Mouse (Mus musculus) frontal cortex, postnatal 10 days (tissue): Measurements from ENCODE around the gene Smarcc1.
A peak's percentile ranks its signal among the peaks of the same experiment; 100 is the strongest.
"Not testable (repeated sequence)": the region's sequence is repeated elsewhere in the genome, so short reads cannot be mapped to it uniquely, and the experiment has no call there.

Source experiments
- DNase-seq, 2 experiments: peaks; one replicate each; pipeline ENCODE4 v3.0.0; 2022; ENCODE audit warnings: low spot score in 2 of 2, mixed read lengths in 1 of 2

Smarcc1 gene

GRCm38 (mm10) chr9:110131525-110132197, 14.2 kb downstream of the Smarcc1 start:
- DNase-seq: peak; percentile 98 to 99

DNA sequence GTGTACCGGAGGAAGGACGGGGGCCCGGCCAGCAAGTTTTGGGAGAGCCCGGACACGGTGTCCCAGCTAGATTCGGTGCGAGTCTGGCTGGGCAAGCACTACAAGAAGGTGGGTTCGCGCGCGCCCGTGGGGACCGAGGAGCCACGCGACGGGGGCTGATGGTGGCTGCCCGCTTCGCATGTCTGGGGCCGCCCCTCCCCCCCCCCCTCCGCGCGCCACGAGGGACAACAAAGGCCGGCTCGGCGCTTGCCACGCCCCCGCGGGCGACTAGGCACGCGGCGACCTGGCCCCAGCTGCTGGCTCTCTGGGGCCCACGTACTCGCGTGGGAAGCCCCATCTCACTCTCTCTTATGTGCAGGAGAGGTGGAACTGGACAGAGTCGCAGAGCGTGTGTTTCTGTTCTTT, 14.7 kb downstream of the Smarcc1 start:
- DNase-seq: peak in 1 of 2 experiments; percentile 26

DNA sequence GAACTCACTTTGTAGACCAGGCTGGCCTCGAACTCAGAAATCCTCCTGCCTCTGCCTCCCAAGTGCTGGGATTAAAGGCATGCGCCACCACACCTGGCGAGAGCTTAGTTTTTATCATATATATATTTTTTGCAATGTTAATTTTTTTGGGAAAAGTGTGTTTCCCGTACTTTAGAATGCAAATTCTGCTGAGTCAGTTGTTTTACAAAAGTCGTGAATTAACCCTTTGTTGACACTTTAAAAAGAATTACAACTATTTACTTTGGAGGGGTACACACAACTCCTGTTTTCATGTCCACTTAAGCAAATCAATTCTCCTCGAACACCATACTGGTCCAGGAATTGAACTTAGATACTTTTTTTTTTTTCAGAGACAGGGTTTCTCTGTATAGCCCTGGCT, 15.4 kb downstream of the Smarcc1 start:
- no peak for DNase-seq

DNA sequence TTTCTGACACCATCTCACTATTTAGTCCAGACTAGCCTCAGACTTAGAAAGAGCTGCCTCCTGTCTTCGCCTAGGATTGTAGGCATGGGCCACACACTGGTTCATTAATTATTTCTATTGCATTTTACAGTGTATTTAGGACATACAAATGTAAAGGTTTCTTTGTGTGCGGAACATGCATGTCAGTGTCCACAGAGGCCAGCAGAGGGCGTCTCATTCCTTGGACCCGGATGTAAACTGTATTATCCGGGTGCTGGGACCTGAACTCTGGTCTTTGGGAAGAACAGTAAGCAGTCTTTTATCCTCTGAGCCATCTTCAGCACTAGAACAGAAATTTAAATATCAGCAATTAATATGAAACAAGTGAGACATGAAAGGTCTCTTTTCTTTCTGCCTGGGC, 16.7 kb downstream of the Smarcc1 start:
- no peak for DNase-seq

GRCm38 (mm10) chr9:110139119-110139518, 21.6 kb downstream of the Smarcc1 start:
- no peak for DNase-seq

DNA sequence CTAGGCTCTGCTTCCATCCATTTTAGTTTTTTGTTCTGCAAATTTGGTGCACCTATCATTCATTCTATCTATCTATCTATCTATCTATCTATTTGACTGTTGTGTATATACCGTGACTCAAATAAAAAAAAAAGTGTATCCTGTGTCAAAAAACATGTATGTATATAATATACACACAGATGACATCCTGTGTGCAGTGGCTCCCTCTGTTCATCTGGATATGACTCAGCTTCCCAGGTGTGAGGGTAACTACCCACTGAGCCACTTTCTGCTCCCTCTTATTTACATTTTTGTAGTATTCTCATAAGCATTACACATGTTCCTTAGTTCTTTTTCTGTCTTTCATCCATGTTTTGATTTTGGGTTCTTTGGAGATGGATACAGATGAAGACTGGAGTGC, 24.6 kb downstream of the Smarcc1 start:
- no peak for DNase-seq

DNA sequence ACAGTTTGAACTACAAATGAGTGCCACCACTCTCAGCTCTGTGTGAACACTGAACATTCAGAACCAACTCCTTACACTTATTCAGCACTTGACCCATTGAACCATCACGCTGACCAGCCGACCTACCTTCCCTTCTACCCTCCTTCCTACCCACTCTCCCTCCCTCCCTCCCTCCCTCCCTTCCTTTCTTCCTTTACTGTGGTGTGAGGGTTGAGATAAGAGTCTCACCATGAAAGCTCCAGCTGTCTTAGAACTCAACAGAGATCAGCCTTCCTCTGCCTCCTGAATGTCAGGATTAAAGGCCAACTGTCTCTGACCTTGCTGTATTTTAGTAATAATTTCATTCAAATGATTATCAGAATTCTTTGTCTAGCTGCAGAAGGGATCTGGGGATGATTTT, 31.1 kb downstream of the Smarcc1 start:
- DNase-seq: no peak

- DNase-seq: no peak
Observed at GRCm38 (mm10) chr9:110159036-110159435, 41.5 kb downstream of the Smarcc1 start.

DNA sequence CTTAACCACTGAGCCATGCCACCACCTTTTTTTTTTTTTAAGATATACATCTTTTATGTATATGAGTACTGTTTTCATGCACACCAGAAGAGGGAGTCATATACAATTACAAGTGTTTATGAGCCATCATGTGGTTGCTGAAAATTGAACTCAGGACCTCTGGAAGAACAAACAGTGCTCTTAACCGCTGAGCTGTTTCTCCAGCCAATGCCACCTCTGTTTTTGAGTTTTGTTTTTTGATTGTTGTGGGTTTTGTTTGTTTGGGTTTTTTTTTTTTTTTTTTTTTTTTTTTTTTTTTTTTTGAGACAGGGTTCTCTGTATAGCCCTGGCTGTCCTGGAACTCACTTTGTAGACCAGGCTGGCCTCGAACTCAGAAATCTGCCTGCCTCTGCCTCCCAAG, 43.0 kb downstream of the Smarcc1 start:
- not testable (repeated sequence) for DNase-seq

DNA sequence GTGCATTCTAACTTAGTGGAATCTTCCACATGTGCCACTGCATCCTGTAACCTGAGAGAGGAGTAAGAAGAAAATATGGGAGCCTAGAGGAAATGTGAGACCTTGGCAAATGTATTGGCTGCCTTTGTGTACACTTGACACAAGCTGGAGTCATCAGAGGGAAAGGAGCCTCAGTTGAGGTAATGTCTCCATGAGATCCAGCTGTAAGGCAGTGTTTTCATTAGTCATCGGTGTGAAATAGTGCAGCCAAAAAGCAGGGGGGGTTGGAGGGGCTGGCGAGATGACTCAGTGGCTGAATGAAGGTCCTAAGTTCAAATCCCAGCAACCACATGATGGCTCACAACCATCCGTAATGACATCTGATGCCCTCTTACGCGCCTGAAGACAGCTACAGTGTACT, 44.9 kb downstream of the Smarcc1 start:
- no peak for DNase-seq

DNA sequence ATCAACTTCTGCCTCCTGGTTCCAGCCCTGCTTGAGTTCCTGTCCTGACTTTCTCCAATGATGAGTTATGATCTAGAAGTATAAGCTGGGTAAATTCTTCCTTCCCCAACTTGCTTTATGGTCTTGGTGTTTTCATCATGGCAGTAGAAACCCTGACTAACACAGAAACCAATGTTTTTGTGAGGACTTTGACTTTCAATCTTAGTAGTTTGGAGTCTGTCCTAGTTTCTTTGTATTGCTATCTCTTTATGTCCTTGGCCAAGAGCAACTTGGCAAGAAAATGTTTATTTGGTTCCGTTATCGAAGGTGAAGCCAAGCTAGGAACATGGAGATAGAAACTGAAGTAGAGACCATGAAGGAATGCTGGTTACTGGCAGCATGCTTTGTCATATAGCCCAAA, 45.6 kb downstream of the Smarcc1 start:
- DNase-seq: no peak

GRCm38 (mm10) chr9:110170858-110171257, 53.4 kb downstream of the Smarcc1 start:
- DNase-seq: no peak

- DNase-seq: no peak
Observed at GRCm38 (mm10) chr9:110199870-110200269, 82.4 kb downstream of the Smarcc1 start.

DNA sequence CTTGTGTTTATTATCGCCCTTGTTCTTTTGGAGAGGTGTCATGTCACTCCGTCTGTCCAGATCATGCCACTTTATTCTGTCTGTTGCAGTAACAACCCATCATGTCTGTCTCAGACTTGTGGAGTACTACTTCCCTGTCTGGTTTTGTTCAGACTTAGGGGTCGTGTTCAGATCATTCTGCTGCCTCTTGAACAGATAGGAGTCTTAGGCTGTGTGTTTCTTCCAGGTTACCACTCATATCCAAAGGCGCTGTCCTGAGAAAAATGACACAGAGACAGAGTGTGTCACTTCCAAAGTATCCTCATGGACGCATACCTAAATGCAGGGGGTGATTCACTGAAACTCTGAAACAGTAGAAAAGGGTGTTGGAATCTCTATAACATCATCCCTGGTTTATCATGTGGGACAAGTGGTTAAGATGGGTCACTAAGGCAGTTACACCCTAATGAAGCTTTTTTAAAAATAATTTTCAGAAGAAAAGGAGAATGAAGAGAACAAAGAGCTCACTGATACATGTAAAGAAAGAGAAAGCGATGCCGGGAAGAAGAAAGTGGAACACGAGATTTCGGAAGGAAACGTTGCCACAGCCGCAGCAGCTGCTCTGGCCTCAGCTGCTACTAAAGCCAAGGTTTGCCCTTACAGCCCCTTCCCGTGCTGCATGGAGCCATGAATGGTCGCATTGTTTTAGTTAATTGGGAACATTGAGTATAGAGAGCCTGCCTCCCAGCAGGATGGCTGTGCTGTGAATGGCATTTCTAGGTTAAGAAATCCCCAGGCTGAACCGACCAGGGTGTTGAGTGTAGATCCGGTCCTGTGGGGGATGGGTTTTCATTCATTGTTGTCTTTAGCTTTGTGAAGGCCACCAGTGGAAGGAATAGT, 88.3 kb downstream of the Smarcc1 start:
- peak; percentile 60 to 77 for DNase-seq

DNA sequence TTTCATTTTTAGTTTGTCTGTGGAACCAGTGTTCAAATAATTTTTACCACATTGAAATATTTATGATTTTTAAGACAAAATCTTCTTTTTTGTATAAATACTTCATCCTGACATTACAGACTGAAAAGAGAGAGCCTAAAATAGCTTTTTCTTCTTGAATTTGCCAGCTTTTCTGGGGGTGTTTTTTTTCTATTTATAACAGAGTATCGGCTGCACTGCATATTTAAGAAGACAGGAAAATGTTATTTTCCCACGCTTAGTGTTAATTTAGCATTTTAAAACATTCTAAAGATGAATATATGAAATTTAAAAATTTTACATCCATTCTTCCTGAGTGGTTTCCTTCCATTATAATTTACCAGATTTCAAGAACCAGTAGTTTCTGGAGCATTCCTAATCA, 88.9 kb downstream of the Smarcc1 start:
- no peak for DNase-seq

DNA sequence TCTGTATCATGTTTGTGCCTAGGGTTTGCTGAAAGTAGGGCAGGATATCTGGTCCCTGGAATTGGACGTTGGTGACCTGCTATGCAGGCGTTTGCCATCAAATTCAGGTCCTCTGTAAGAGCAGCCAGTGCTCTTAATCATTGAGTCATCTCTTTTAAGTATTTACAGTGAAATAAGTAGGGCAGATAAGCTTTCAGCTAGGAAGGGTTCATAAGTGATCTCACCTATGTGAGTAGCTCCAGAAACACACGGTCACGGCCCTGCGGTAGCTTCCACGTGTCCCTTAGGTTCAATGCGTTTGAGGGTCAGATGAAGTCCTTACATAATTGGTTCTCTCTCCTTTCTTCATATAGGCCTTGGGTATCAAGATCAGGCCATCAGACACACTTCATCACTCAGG, 90.8 kb downstream of the Smarcc1 start:
- no peak for DNase-seq

- DNase-seq: no peak
Observed at GRCm38 (mm10) chr9:110208967-110209366, 91.5 kb downstream of the Smarcc1 start.

DNA sequence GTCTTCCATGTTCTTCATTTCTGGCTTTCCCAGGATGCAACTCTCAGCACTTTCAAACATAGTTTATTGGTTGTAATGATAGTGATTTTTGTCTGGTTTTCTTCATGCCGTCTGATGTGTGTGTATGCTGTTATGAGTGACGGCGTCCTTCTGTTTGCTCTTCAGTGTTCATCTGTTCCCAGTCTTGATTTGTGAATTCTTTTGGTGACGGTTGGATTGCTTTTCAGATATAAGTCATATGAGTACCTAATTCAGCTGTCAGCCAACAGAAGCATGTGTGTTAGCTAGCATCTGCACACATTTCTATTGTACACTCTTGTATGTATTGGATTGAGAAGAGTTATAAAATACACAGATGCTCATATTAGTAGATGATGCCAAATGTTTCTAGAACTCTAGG, 106.8 kb downstream of the Smarcc1 start:
- no peak for DNase-seq

GRCm38 (mm10) chr9:110226191-110226590, 108.7 kb downstream of the Smarcc1 start:
- no peak for DNase-seq

DNA sequence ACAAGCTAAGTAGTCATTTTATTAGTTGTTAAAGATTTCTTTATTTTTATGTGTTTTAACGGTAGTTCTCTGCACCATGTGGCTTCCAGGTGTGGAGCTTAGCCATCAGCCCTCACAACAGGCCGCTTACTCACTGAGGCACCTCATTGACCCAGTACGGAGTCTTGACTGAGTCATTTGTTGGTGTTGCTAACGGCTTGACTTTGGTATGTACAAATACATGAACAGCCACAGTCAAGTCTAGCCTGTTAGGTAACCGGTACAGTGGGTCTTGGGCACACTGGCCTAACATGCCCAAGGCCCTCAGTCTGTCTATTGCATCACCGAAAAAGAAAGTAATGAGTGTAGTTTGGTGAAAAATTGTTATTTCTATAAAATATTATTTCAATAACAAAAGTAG, 111.2 kb downstream of the Smarcc1 start:
- DNase-seq: no peak

- DNase-seq: no peak
Observed at GRCm38 (mm10) chr9:110229112-110229511, 111.6 kb downstream of the Smarcc1 start.

DNA sequence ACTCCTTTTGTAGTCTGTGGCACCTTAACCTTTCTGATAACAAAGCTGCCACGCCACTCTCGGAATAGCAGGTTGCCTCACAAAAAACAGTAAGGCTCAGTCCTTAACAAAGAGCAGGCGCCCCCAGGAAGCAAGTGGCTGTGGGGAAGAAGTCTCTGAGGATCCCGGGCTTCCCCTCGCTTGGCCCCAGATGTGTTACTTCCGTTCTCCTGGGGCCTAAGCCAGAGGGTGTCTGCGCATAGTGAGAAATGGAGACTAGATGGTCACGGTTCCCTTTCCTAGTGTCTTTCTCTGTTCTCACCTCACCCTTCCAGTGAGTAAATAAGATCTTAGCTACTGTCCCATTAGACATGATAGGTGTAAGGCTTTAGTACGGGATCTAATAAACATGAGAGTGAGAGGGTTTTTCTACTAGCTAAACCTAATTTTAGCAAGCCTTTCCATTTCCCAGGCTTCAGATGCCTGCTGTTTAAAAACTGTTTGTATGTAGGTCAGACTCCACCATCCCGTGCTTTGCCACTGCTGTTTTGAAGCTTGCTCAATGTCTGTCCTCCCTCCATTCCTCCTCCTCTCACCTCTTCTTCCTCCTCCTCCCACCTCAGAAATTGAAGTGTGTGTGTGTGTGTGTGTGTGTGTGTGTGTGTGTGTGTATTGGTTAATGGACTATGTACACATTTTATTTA, 112.2 kb downstream of the Smarcc1 start:
- DNase-seq: no peak
